In the genomic region with DNA sequence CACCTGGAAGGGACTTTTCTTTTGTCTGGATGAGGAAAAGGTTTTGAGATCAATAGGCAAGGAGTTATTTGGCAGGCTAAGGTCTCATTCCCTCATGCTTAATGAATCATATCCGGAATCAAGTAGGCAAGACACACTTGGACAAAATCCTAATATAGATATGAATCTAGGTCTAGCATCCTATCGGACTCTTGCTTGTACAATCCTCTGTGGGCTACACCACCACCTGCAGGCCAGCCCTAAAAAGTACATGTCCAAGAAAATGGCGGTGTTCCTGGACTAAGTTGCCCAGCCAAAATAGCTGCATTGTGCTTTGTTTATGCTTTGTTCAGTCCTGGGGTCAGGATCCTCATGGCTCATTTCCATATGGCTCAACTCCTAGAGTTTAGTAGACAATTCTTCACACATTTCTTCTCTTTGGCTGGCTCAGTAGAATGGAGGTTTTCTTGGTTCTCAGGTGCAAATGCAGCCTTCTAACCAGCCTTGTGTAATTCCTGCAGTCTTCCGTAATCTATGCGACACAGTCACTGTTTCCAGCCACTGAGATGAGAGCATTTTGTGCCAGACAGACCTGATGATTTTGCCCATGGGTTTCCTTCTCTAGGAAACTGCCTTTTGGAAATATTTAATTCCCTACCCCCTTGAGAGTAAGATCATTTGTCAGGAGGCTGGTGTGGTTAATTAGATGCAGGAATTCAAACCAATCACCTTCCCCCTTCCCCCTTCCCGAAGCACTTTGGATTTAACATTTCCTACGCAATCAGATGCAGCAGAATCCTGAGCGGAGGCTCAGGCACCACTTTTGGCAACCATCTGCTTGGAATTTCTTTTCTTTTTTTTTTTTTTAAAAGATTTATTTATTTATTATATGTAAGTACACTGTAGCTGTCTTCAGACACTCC, we compare ENCODE assay signal across 8 mouse cellular contexts.
DNase-seq lines count a peak whose midpoint lies in the region; TF ChIP-seq lines count a peak whose summit lies in the region.
"Had no signal": no experiment of that assay in that cellular context is flagged by ENCODE, and none has a peak within 500 bp of the region (broad histone marks: within the 10 kb centered on the region; RNA-seq: fewer than 3 reads in every experiment).

No protein-coding gene starts in this region.

- peak; percentile 35 for DNase-seq in CD4-positive helper T cell, adult 2 months (ENCODE audit: low read depth, low spot score)
- peak; percentile 74 to 77 for DNase-seq in cerebellum, adult 18-20 months
- peak; percentile 76 for DNase-seq in gastrocnemius, adult 18-20 months (ENCODE audit: low spot score)
- DNase-seq in kidney, postnatal 25 days = peak; percentile 58 to 68
- peak; percentile 84 for DNase-seq in lung, postnatal 10 days
- peak; percentile 14 to 65 for DNase-seq in spleen, adult 2 months (ENCODE audit: low read depth in 1 of 2, low spot score in 2 of 2)

- no peak for TF ChIP-seq EP300 in ES-Bruce4 (IDR thresholded peaks at IDR 0.05; ENCODE audit: insufficient read depth, low read depth, low read length)

- H3K27ac ChIP-seq in ES-Bruce4 (ENCODE audit: insufficient read depth, low read length) = no peak overlapping the region
- H3K27ac ChIP-seq in spleen, adult 2 months (ENCODE audit: insufficient read depth, low read length) = no peak overlapping the region
- H3K27ac ChIP-seq: hindbrain, embryonic 15.5 days had no signal

- H3K4me1 ChIP-seq in ES-Bruce4 (ENCODE audit: control insufficient read depth, insufficient read depth, low read length) = no peaks in the 10 kb centered on the region
- no peaks in the 10 kb centered on the region for H3K4me1 ChIP-seq in spleen, adult 2 months (ENCODE audit: control insufficient read depth, insufficient read depth, insufficient read length)

- no peak for TF ChIP-seq POLR2A in ES-Bruce4 (IDR thresholded peaks at IDR 0.05; ENCODE audit: insufficient read depth, low read length)
- no peak for TF ChIP-seq POLR2A in spleen, adult 2 months (IDR thresholded peaks at IDR 0.05; ENCODE audit: low read depth, low read length)

- no peaks in the 10 kb centered on the region for H3K36me3 ChIP-seq in ES-Bruce4 (ENCODE audit: control insufficient read depth, insufficient read depth, low read length, poor library complexity, severe bottlenecking)
- no peaks in the 10 kb centered on the region for H3K36me3 ChIP-seq in spleen, adult 2 months (ENCODE audit: control insufficient read depth, insufficient read depth, low read length)
- H3K36me3 ChIP-seq: hindbrain, embryonic 15.5 days had no signal

- peak; percentile 62 for TF ChIP-seq CTCF in ES-Bruce4 (IDR thresholded peaks at IDR 0.05; ENCODE audit: low read depth, low read length)
- peak; percentile 73; the same call in 1 of the 2 replicates for TF ChIP-seq CTCF in spleen, adult 2 months (IDR thresholded peaks at IDR 0.05; ENCODE audit: extremely low read depth, insufficient read depth, insufficient read length, insufficient replicate concordance)

- H3K4me3 ChIP-seq in ES-Bruce4 (ENCODE audit: low read depth, low read length) = 0 out of 2 replicates have a peak overlapping the region, but pooled peaks have one; percentile 32
- no peak overlapping the region for H3K4me3 ChIP-seq in spleen, adult 2 months (ENCODE audit: extremely low read depth, insufficient read depth, insufficient read length)
- H3K4me3 ChIP-seq: hindbrain, embryonic 15.5 days had no signal

- H3K9me3 ChIP-seq in ES-Bruce4 (replicated peaks; ENCODE audit: control insufficient read depth, insufficient read depth, low read length, poor library complexity, severe bottlenecking) = no peaks in the 10 kb centered on the region
- H3K9me3 ChIP-seq: hindbrain, embryonic 15.5 days had no signal

- no peaks in the 10 kb centered on the region for H3K27me3 ChIP-seq in ES-Bruce4 (ENCODE audit: control insufficient read depth, insufficient read depth, low read length, poor library complexity, severe bottlenecking)
- H3K27me3 ChIP-seq in spleen, adult 2 months (ENCODE audit: control insufficient read depth, insufficient read depth, low read length) = no peaks in the 10 kb centered on the region
- H3K27me3 ChIP-seq: hindbrain, embryonic 15.5 days had no signal

- peak overlapping the region; percentile 63 for H3K9ac ChIP-seq in ES-Bruce4 (ENCODE audit: low read depth, poor library complexity, severe bottlenecking)
- H3K9ac ChIP-seq: hindbrain, embryonic 15.5 days had no signal

- 56% methylated on average over 8 of the region's 8 CpGs for WGBS in spleen, adult 2 months
